Mouse (Mus musculus) testis, adult 2 months (tissue): Measurements from ENCODE around the gene Spred3.

Source experiments
- CTCF ChIP-seq: fragments of 200-500 bp; IDR thresholded peaks from 2 replicates; pipeline ENCODE4 v1.5.1; 2012; ENCODE audit warnings: low read depth, mild to moderate bottlenecking, inconsistent platforms, low read length, moderate library complexity; ENCODE audit not compliant: control insufficient read depth, insufficient read depth, insufficient replicate concordance
- POLR2A ChIP-seq: fragments of 200-500 bp; IDR thresholded peaks from 2 replicates; pipeline ENCODE4 v1.6.1; 2012; ENCODE audit warnings: low read depth, mild to moderate bottlenecking, inconsistent platforms, low read length, moderate library complexity; ENCODE audit not compliant: control insufficient read depth

GRCm38 (mm10) chr7:29146625-29147367 is 23.4 kb downstream of the Spred3 start:
- TF ChIP-seq POLR2A = no peak
- no peak for TF ChIP-seq CTCF
